Mouse (Mus musculus): ENCODE measurements around the gene Mthfsd. TPM values are rescaled to one million over a fixed set of nuclear protein-coding genes. Genes with fewer than 3 reads are reported as not detected.

Gene Mthfsd
- polyA plus RNA-seq, 1 experiment from 2014 or later: 56.1 TPM

DNA sequence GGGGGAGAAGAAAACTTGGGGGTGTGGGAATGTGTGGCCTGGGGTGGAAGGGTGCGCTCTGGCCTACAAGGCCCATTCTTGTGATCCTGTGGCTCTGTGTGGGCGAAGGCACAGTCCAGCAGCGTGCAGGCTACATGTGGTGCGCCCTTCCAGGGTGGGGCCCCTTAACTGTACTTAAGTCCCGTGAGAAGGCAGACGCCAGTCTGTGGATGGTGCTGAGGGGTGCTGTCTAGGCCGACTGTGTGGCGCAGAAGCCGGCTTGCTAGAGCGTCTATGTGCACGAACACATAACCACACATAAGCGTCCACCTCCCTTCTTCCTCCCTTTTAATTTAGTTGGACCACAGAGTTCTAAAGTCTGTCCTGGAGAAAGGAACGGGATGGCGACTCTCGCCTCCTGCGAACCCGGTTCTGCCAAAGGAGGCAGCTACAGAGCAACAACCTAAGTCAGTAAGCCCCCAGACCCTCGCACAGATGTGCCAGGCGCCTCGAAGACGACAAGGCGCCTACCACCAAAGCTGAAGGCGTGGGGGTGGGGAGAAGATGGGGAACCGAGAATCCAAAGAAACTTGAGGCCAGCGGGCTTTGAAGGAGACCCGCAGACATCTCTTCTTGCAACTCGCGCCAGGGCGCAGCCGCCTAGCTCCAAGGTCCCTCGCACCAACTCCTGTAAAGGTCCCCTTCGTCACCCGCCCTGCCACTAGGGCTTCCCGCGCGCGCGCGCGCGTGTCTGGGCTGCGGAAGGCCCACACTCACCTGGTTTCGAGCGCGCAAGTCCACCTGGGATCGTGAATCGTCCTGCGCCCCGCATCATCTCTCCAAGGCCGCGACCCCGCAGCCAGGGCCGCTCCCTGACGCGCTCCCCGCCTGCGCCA, 25.7 kb downstream of the Mthfsd start:
- Histone ChIP-seq H3K9me3 (ENCODE audit: control insufficient read depth, low read length) (no peaks in the 10 kb centered on the region), H3K4me3 (ENCODE audit: low read depth, low read length) (peak overlapping the region; percentile 37), H3K27ac (ENCODE audit: low read depth, low read length) (no peak overlapping the region), H3K4me1 (replicated peaks; ENCODE audit: control insufficient read depth, insufficient read depth, low read length) (peaks cover 13% of the 10 kb centered on the region), H3K27me3 (ENCODE audit: control insufficient read depth, insufficient read depth, low read length) (peaks cover 99% of the 10 kb centered on the region), H3K4me2 (replicated peaks; ENCODE audit: low read depth, low read length) (peak overlapping the region; percentile 84), H3K36me3 (ENCODE audit: control insufficient read depth, insufficient read depth, low read length) (no peaks in the 10 kb centered on the region), H3K9ac (ENCODE audit: low read depth, low read length) (no peak overlapping the region)
- peak; percentile 60 for DNase-seq (ENCODE audit: low spot score)
- under 1% methylated on average over 57 of the region's 57 CpGs for WGBS
- no peak for ATAC-seq (ENCODE audit: low FRiP score)

DNA sequence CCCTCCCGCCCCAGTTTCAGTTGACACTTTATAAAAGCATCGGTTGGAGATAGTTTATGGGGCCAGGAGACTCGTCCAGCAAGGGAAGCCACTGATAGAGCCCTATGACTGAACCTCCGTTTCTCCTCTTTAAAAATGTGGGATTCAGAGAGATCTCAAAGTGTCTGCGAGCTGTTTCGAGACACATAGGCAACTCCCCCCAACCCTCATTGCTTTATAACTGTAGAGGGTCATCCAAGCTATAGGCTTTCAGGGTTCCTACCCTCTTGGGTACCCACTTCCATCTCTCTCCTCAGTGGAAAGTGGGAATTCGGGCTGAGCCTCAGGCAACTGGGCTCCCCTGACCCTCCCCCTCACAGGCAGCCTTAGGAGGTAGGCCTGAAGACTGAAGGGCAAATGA, 26.8 kb downstream of the Mthfsd start:
- H3K36me3 ChIP-seq (ENCODE audit: control insufficient read depth, insufficient read depth, low read length): no peaks in the 10 kb centered on the region
- 2% methylated on average over 7 of the region's 7 CpGs for WGBS
- no peak overlapping the region for H3K9ac ChIP-seq (ENCODE audit: low read depth, low read length)
- H3K4me2 ChIP-seq (replicated peaks; ENCODE audit: low read depth, low read length): no peak overlapping the region
- H3K27me3 ChIP-seq (ENCODE audit: control insufficient read depth, insufficient read depth, low read length): peaks cover 99% of the 10 kb centered on the region
- no peaks in the 10 kb centered on the region for H3K9me3 ChIP-seq (ENCODE audit: control insufficient read depth, low read length)
- ATAC-seq (ENCODE audit: low FRiP score): no peak
- H3K4me3 ChIP-seq (ENCODE audit: low read depth, low read length): no peak overlapping the region
- H3K27ac ChIP-seq (ENCODE audit: low read depth, low read length): no peak overlapping the region
- peaks cover 13% of the 10 kb centered on the region for H3K4me1 ChIP-seq (replicated peaks; ENCODE audit: control insufficient read depth, insufficient read depth, low read length)
- DNase-seq (ENCODE audit: low spot score): peak; percentile 36

DNA sequence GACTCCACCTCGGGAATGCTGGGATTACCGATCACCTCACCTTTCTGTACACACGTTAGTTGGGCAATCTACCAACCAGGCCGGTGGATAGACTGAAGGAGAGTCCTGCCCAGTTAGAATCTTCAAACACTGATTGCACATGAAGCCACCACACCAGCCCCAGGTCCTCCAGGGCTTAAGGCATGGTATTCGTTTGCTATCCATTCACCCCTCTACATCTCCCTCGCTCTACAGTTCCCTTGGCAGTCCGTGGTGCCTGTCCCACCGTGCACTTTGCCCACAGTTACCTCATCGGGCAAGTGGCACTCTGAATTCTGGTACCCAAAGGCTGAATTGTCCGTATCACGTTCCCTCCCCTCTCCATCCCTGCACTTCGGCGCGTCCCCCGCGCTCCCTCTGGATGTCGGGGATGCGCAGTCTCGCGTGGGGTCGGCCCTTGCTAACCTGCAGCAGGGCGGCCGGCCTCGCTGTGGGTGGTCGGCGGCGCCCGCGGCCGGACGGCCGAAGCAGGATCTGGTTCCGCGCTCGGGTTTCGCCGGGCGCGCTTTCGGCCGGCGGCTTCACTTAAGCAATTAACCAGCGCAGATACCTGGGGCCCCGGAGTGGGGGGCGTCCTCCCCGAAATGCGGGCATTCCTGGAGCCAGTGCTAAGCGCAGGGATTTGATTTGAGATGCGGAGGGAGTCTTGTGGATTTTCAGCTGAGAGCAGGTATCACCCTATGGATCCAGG, 27.7 kb downstream of the Mthfsd start:
- under 1% methylated on average over 49 of the region's 49 CpGs for WGBS
- H3K9me3 ChIP-seq (ENCODE audit: control insufficient read depth, low read length): no peaks in the 10 kb centered on the region
- H3K36me3 ChIP-seq (ENCODE audit: control insufficient read depth, insufficient read depth, low read length): no peaks in the 10 kb centered on the region
- ATAC-seq (ENCODE audit: low FRiP score): no peak
- H3K4me2 ChIP-seq (replicated peaks; ENCODE audit: low read depth, low read length): no peak overlapping the region
- peak; percentile 56 for DNase-seq (ENCODE audit: low spot score)
- H3K9ac ChIP-seq (ENCODE audit: low read depth, low read length): no peak overlapping the region
- peaks cover 13% of the 10 kb centered on the region for H3K4me1 ChIP-seq (replicated peaks; ENCODE audit: control insufficient read depth, insufficient read depth, low read length)
- H3K4me3 ChIP-seq (ENCODE audit: low read depth, low read length): no peak overlapping the region
- no peak overlapping the region for H3K27ac ChIP-seq (ENCODE audit: low read depth, low read length)
- H3K27me3 ChIP-seq (ENCODE audit: control insufficient read depth, insufficient read depth, low read length): peaks cover 99% of the 10 kb centered on the region

DNA sequence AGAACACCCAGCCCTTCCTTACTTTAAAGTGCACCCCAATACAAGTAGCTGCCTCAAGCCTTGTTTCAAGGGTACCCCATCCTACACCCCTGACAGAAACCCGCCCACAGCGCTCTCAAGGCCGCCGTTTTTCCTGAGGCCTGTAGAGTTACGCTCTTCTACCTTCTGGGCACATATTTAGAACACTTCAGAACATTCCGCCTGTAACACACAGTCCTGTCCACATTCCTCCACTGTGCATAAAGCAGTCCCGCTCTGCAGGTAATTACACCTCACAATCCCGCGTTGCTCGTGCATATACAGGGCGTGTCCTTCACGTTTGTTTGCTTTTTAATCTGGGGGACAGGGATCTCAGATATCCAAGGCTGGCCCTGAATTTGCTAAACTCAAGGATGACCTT, 28.2 kb downstream of the Mthfsd start:
- ATAC-seq (ENCODE audit: low FRiP score) (no peak), DNase-seq (ENCODE audit: low spot score) (no peak)
- Histone ChIP-seq H3K36me3 (ENCODE audit: control insufficient read depth, insufficient read depth, low read length) (no peaks in the 10 kb centered on the region), H3K4me1 (replicated peaks; ENCODE audit: control insufficient read depth, insufficient read depth, low read length) (peaks cover 13% of the 10 kb centered on the region), H3K9me3 (ENCODE audit: control insufficient read depth, low read length) (no peaks in the 10 kb centered on the region), H3K9ac (ENCODE audit: low read depth, low read length) (no peak overlapping the region), H3K4me2 (replicated peaks; ENCODE audit: low read depth, low read length) (no peak overlapping the region), H3K27me3 (ENCODE audit: control insufficient read depth, insufficient read depth, low read length) (peaks cover 99% of the 10 kb centered on the region), H3K4me3 (ENCODE audit: low read depth, low read length) (no peak overlapping the region), H3K27ac (ENCODE audit: low read depth, low read length) (no peak overlapping the region)
- 2% methylated on average over 12 of the region's 12 CpGs for WGBS

DNA sequence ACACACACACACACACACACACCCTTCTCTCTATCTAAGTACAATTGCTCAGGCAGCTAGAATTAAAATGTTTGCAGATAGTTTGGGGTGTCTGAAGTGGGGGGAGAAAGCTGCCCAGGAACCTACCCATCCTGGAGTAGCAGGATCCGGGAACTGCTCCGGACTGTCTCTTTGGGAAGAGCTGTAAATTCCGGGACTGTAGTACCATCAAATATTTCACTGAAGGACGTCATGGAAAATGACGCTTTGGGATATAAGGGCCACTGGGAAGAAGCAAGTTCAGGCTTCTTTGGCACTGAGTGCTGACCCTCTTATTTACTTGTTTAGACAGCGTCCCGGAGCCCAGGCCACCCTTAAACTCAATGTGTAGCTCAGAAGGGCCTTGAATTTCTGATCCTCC, 29.0 kb downstream of the Mthfsd start:
- Histone ChIP-seq H3K9ac (ENCODE audit: low read depth, low read length) (no peak overlapping the region), H3K4me2 (replicated peaks; ENCODE audit: low read depth, low read length) (no peak overlapping the region), H3K9me3 (ENCODE audit: control insufficient read depth, low read length) (no peaks in the 10 kb centered on the region), H3K4me1 (replicated peaks; ENCODE audit: control insufficient read depth, insufficient read depth, low read length) (peaks cover 9% of the 10 kb centered on the region), H3K27me3 (ENCODE audit: control insufficient read depth, insufficient read depth, low read length) (peaks cover 99% of the 10 kb centered on the region), H3K4me3 (ENCODE audit: low read depth, low read length) (no peak overlapping the region), H3K36me3 (ENCODE audit: control insufficient read depth, insufficient read depth, low read length) (no peaks in the 10 kb centered on the region), H3K27ac (ENCODE audit: low read depth, low read length) (no peak overlapping the region)
- DNase-seq (ENCODE audit: low spot score) (peak; percentile 52), ATAC-seq (ENCODE audit: low FRiP score) (no peak)
- WGBS: 1% methylated on average over 7 of the region's 7 CpGs

DNA sequence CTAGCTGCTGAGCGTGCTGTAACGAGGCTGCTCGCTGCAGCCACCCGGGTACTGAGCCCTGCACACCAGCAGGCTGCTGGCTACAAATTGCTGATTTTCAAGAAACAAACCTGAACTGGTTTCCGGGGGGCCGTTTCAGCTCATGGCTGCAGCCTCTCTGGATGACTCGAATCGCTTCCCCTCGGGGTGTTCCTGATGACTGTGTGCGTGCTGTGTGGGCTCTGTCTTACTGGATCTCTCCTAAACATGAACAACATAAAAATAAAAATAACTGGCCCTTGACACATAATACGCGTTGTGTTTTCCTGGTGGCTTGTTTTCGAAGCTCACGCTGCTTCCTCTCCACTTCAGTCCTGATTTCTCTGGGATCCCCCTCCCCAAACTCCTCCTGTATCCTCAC, 29.5 kb downstream of the Mthfsd start:
- H3K27ac ChIP-seq (ENCODE audit: low read depth, low read length): no peak overlapping the region
- no peaks in the 10 kb centered on the region for H3K9me3 ChIP-seq (ENCODE audit: control insufficient read depth, low read length)
- no peak for ATAC-seq (ENCODE audit: low FRiP score)
- no peak overlapping the region for H3K4me2 ChIP-seq (replicated peaks; ENCODE audit: low read depth, low read length)
- no peak overlapping the region for H3K9ac ChIP-seq (ENCODE audit: low read depth, low read length)
- H3K27me3 ChIP-seq (ENCODE audit: control insufficient read depth, insufficient read depth, low read length): peaks cover 99% of the 10 kb centered on the region
- H3K4me3 ChIP-seq (ENCODE audit: low read depth, low read length): no peak overlapping the region
- WGBS: 4% methylated on average over 14 of the region's 14 CpGs
- no peaks in the 10 kb centered on the region for H3K36me3 ChIP-seq (ENCODE audit: control insufficient read depth, insufficient read depth, low read length)
- peak; percentile 44 for DNase-seq (ENCODE audit: low spot score)
- peaks cover 8% of the 10 kb centered on the region; the same call in 1 of the 2 replicates for H3K4me1 ChIP-seq (replicated peaks; ENCODE audit: control insufficient read depth, insufficient read depth, low read length)

DNA sequence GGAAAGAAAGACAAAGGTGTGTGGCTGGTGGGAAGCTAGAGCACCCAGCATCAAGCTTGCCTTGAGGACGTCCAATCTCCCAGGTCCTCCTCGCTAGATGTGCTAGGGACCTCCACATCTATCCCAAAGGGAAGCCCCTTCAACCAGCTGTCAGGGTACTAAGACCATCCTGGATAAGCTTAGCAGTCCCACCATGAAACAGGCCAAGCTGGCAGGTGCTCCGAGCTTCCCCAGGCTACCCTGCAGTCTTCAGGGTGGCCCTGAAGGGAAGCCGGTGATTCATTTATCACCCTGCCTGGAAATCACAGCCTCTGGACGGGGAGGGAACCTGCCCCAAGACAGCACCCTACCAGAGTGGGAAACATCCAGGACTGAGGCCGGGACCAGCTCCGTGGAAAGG, 31.6 kb downstream of the Mthfsd start:
- H3K27me3 ChIP-seq (ENCODE audit: control insufficient read depth, insufficient read depth, low read length): peaks cover 97% of the 10 kb centered on the region
- WGBS: 5% methylated on average over 7 of the region's 7 CpGs
- H3K4me1 ChIP-seq (replicated peaks; ENCODE audit: control insufficient read depth, insufficient read depth, low read length): no peaks in the 10 kb centered on the region
- no peak for ATAC-seq (ENCODE audit: low FRiP score)
- no peaks in the 10 kb centered on the region for H3K36me3 ChIP-seq (ENCODE audit: control insufficient read depth, insufficient read depth, low read length)
- H3K27ac ChIP-seq (ENCODE audit: low read depth, low read length): no peak overlapping the region
- no peak overlapping the region for H3K9ac ChIP-seq (ENCODE audit: low read depth, low read length)
- no peak overlapping the region for H3K4me3 ChIP-seq (ENCODE audit: low read depth, low read length)
- H3K4me2 ChIP-seq (replicated peaks; ENCODE audit: low read depth, low read length): no peak overlapping the region
- peak; percentile 33 for DNase-seq (ENCODE audit: low spot score)
- no peaks in the 10 kb centered on the region for H3K9me3 ChIP-seq (ENCODE audit: control insufficient read depth, low read length)

DNA sequence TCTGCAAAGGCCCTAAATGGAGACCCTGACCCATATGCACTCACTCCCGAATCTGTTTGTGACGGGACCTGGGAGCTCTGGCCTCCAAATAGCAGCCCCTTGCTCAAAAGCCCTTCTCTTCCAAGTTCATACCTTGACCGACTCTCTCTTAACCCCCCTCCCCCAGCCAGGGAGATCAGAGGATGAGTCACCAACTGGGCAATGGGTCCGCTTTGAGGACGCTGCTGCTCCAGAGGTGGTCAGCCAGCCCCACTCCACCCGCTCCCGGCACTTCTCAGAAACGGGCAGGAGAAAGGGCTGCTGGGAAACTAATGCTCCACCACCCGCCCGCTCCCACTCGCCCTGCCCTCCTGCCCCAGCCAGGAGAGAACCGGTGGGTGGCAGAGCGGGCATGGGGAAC, 32.3 kb downstream of the Mthfsd start:
- Histone ChIP-seq H3K27me3 (ENCODE audit: control insufficient read depth, insufficient read depth, low read length) (peaks cover 97% of the 10 kb centered on the region), H3K36me3 (ENCODE audit: control insufficient read depth, insufficient read depth, low read length) (no peaks in the 10 kb centered on the region), H3K4me1 (replicated peaks; ENCODE audit: control insufficient read depth, insufficient read depth, low read length) (no peaks in the 10 kb centered on the region), H3K9ac (ENCODE audit: low read depth, low read length) (no peak overlapping the region), H3K4me2 (replicated peaks; ENCODE audit: low read depth, low read length) (no peak overlapping the region), H3K4me3 (ENCODE audit: low read depth, low read length) (no peak overlapping the region), H3K9me3 (ENCODE audit: control insufficient read depth, low read length) (no peaks in the 10 kb centered on the region), H3K27ac (ENCODE audit: low read depth, low read length) (no peak overlapping the region)
- peak; percentile 47 for DNase-seq (ENCODE audit: low spot score)
- WGBS: 1% methylated on average over 13 of the region's 13 CpGs
- no peak for ATAC-seq (ENCODE audit: low FRiP score)

DNA sequence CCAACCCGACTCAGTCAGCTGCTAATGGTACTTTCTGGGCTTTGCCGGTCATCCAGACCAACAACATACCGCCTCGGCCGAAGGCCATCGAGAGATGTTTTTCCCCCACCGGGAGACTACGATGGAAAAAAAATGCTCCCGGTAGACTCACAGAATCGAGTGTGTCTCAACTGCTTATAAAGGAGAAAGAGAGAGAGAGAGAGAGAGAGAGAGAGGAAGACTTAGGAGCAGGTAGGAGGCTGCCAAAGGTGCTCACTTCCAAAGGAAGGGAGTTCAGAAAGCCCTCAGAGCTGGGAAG, 33.4 kb downstream of the Mthfsd start:
- no peak overlapping the region for H3K27ac ChIP-seq (ENCODE audit: low read depth, low read length)
- no peak for ATAC-seq (ENCODE audit: low FRiP score)
- H3K4me2 ChIP-seq (replicated peaks; ENCODE audit: low read depth, low read length): no peak overlapping the region
- H3K4me1 ChIP-seq (replicated peaks; ENCODE audit: control insufficient read depth, insufficient read depth, low read length): no peaks in the 10 kb centered on the region
- H3K36me3 ChIP-seq (ENCODE audit: control insufficient read depth, insufficient read depth, low read length): no peaks in the 10 kb centered on the region
- under 1% methylated on average over 10 of the region's 10 CpGs for WGBS
- no peak overlapping the region for H3K4me3 ChIP-seq (ENCODE audit: low read depth, low read length)
- peaks cover 97% of the 10 kb centered on the region for H3K27me3 ChIP-seq (ENCODE audit: control insufficient read depth, insufficient read depth, low read length)
- DNase-seq (ENCODE audit: low spot score): no peak
- H3K9ac ChIP-seq (ENCODE audit: low read depth, low read length): no peak overlapping the region
- H3K9me3 ChIP-seq (ENCODE audit: control insufficient read depth, low read length): no peaks in the 10 kb centered on the region

Data from hindbrain, embryonic 11.5 days (tissue).